Comparison of ENCODE assay signal across 8 mouse cellular contexts in the genomic region with DNA sequence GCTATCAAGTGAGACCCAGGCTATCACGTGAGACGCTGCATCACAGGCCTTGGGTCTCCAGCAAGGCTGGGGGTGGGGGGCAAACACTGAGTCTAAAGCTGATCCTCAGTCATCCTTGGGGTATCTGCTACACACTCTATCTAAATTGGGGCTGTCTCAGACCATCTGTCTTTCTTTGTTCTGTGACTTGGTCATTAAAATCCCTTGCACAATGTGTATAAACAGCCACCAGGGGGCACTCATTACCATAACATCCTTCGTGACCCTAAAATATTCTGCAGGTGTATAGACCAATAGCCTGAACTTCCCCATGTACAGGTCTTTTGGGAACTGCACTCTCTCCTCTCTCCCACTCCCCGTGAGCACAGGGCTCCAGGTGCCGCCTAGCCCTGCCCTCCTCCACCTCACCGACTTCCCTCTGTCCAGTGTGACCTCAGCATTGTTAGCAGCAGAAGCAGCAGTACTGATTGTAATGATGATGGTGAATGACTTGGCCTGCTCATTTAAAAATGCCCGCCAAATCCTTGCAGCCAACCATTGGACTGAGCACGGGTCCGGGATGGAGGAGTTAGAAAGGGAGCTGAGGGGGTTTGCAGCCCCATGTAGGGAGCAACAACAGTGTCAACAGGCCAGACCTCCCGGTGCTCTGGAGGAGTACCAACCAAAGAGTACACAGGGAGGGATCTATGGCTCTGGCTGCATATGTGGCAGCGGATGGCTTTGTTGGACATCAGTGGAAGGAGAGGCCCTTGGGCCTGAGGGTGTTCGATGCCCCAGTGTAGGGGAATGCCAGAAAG. TPM values are rescaled to one million over a fixed set of nuclear protein-coding genes. Genes with fewer than 3 reads are reported as not detected.
DNase-seq lines count a peak whose midpoint lies in the region; ATAC-seq and TF ChIP-seq lines count a peak whose summit lies in the region.

No protein-coding gene starts in this region.

- H3K27ac ChIP-seq in forebrain, embryonic 12.5 days = no peak overlapping the region
- no peak overlapping the region for H3K27ac ChIP-seq in lung, postnatal 0 days (ENCODE audit: low read length)

- peak; percentile 54; the same call in 1 of the 2 replicates for TF ChIP-seq CTCF in brain, embryonic 14.5 days (IDR thresholded peaks at IDR 0.05; ENCODE audit: borderline replicate concordance, extremely low read depth, insufficient read depth, insufficient read length)
- peak; percentile 85 for TF ChIP-seq CTCF in lung, postnatal 0 days (IDR thresholded peaks at IDR 0.05)

- DNase-seq in ES-CJ7 (ENCODE audit: low read depth, low spot score) = peak; percentile 88
- DNase-seq in brain, embryonic 14.5 days (ENCODE audit: low read depth) = peak; percentile 75
- DNase-seq in heart, postnatal 4 days = peak; percentile 75
- DNase-seq in kidney, postnatal 4 days = peak; percentile 79 to 84
- peak; percentile 74 for DNase-seq in lung, postnatal 0 days (ENCODE audit: low spot score)
- DNase-seq in urinary bladder, postnatal 25 days (ENCODE audit: low spot score) = peak; percentile 70

- peak; percentile 79 for ATAC-seq in forebrain, embryonic 12.5 days (ENCODE audit: low FRiP score)
- ATAC-seq in lung, postnatal 0 days = no peak
- ATAC-seq in neutrophil, adult 5-6 weeks (ENCODE audit: extremely low read depth, insufficient number of reproducible peaks, low FRiP score, poor library complexity, severe bottlenecking) = peak; percentile 76

- no peaks in the 10 kb centered on the region for H3K36me3 ChIP-seq in forebrain, embryonic 12.5 days (replicated peaks)
- no peaks in the 10 kb centered on the region for H3K36me3 ChIP-seq in lung, postnatal 0 days (ENCODE audit: insufficient read depth, low read length)

- 45% methylated on average over 12 of the region's 12 CpGs for WGBS in forebrain, embryonic 12.5 days
- WGBS in lung, postnatal 0 days = 48% methylated on average over 12 of the region's 12 CpGs

- no peak for TF ChIP-seq EP300 in lung, postnatal 0 days (IDR thresholded peaks at IDR 0.05)

- 0 out of 2 replicates have a peak, but pooled peaks cover 3% of the 10 kb centered on the region for H3K4me1 ChIP-seq in forebrain, embryonic 12.5 days
- peaks cover 9% of the 10 kb centered on the region; the same call in 1 of the 2 replicates for H3K4me1 ChIP-seq in lung, postnatal 0 days (ENCODE audit: insufficient read depth, low read depth, low read length)

- H3K4me2 ChIP-seq in forebrain, embryonic 12.5 days = peak overlapping the region; percentile 19; the same call in 1 of the 2 replicates
- no peak overlapping the region for H3K4me2 ChIP-seq in lung, postnatal 0 days (replicated peaks; ENCODE audit: low read depth, low read length)

- no peak overlapping the region for H3K4me3 ChIP-seq in forebrain, embryonic 12.5 days (replicated peaks)
- no peak overlapping the region for H3K4me3 ChIP-seq in lung, postnatal 0 days (ENCODE audit: low read depth, low read length)

- no peak overlapping the region for H3K9ac ChIP-seq in forebrain, embryonic 12.5 days
- H3K9ac ChIP-seq in lung, postnatal 0 days (replicated peaks; ENCODE audit: low read depth) = no peak overlapping the region

- H3K9me3 ChIP-seq in forebrain, embryonic 12.5 days = no peaks in the 10 kb centered on the region
- H3K9me3 ChIP-seq in lung, postnatal 0 days (ENCODE audit: low read length) = no peaks in the 10 kb centered on the region

- TF ChIP-seq POLR2A in brain, embryonic 14.5 days (IDR thresholded peaks at IDR 0.05; ENCODE audit: borderline replicate concordance, extremely low read depth, insufficient read depth, insufficient read length, poor library complexity, severe bottlenecking) = no peak

- H3K27me3 ChIP-seq in forebrain, embryonic 12.5 days = no peaks in the 10 kb centered on the region
- H3K27me3 ChIP-seq in lung, postnatal 0 days (replicated peaks; ENCODE audit: insufficient read depth, low read length) = no peaks in the 10 kb centered on the region

RNA-seq across cellular contexts. Expression of gene Klrb1b, which starts 28.1 kb away (rescaled TPM):
- polyA plus RNA-seq in brain, embryonic 14.5 days (2012; rRNA removed) = 0.05 TPM in 1 of 2 replicates, not detected in the other
- not detected in 2 replicates for polyA plus RNA-seq in forebrain, embryonic 12.5 days (2016; fragmentation: Nextera tagmentation; extraction: Ambion mirVana)
- total RNA-seq in heart, postnatal 4 days (2021) = not detected
- polyA plus RNA-seq in lung, postnatal 0 days (2015; fragmentation: Nextera tagmentation; extraction: Ambion mirVana) = 0.26 and 0.35 TPM in 2 replicates
- 0.37 and 1.5 TPM in 2 replicates for total RNA-seq in neutrophil, adult 5-6 weeks (2017)

RNA-seq across cellular contexts. Expression of gene Gm44511, which starts 28.1 kb away (rescaled TPM):
- not detected in 2 replicates for polyA plus RNA-seq in brain, embryonic 14.5 days (2012; rRNA removed)
- polyA plus RNA-seq in forebrain, embryonic 12.5 days (2016; fragmentation: Nextera tagmentation; extraction: Ambion mirVana) = not detected in 2 replicates
- total RNA-seq in heart, postnatal 4 days (2021) = not detected
- 0.26 TPM in 1 of 2 replicates, not detected in the other for polyA plus RNA-seq in lung, postnatal 0 days (2015; fragmentation: Nextera tagmentation; extraction: Ambion mirVana)
- total RNA-seq in neutrophil, adult 5-6 weeks (2017) = 2.9 TPM in 1 of 2 replicates, not detected in the other

RNA-seq across cellular contexts. Expression of gene Clec2i, which starts 33.2 kb away (rescaled TPM):
- not detected in 2 replicates for polyA plus RNA-seq in brain, embryonic 14.5 days (2012; rRNA removed)
- polyA plus RNA-seq in forebrain, embryonic 12.5 days (2016; fragmentation: Nextera tagmentation; extraction: Ambion mirVana) = 0.10 TPM in 1 of 2 replicates, not detected in the other
- total RNA-seq in heart, postnatal 4 days (2021) = not detected
- polyA plus RNA-seq in lung, postnatal 0 days (2015; fragmentation: Nextera tagmentation; extraction: Ambion mirVana) = 0.11 and 0.14 TPM in 2 replicates
- 148 and 170 TPM in 2 replicates for total RNA-seq in neutrophil, adult 5-6 weeks (2017)

RNA-seq across cellular contexts. Expression of gene BC035044, which starts 36.7 kb away (rescaled TPM):
- 0.30 and 0.49 TPM in 2 replicates for polyA plus RNA-seq in brain, embryonic 14.5 days (2012; rRNA removed)
- polyA plus RNA-seq in forebrain, embryonic 12.5 days (2016; fragmentation: Nextera tagmentation; extraction: Ambion mirVana) = 0.17 and 0.43 TPM in 2 replicates
- total RNA-seq in heart, postnatal 4 days (2021) = under 1 TPM in 1 of 2 experiments, not detected in 1; 0.21 TPM
- polyA plus RNA-seq in lung, postnatal 0 days (2015; fragmentation: Nextera tagmentation; extraction: Ambion mirVana) = 0.58 and 1.2 TPM in 2 replicates
- total RNA-seq in neutrophil, adult 5-6 weeks (2017) = 20.4 and 25.3 TPM in 2 replicates
